Mouse (Mus musculus) midbrain, embryonic 14.5 days (tissue): ENCODE results near the gene Polh. TPM values are rescaled to one million over a fixed set of nuclear protein-coding genes. Genes with fewer than 3 reads are reported as not detected.

Experiments used
- ATAC-seq: fragments of 200-750 bp; cut with Nextera tagmentation; 2 replicates; pipeline ENCODE4 v1.8.0; 2017; ENCODE audit warnings: moderate number of reproducible peaks, moderate library complexity; ENCODE audit not compliant: low FRiP score, low TSS enrichment
- DNase-seq: peaks from one replicate; pipeline ENCODE4 v3.0.0-alpha.2; 2015
- H3K27ac ChIP-seq: fragments of 300-500 bp; sonication (generic); replicated peaks from 2 replicates; pipeline ENCODE4 v1.5.1; 2014; ENCODE audit warnings: mild to moderate bottlenecking, low read depth, low read length, moderate library complexity
- H3K27me3 ChIP-seq: fragments of 300-500 bp; sonication (generic); 2 replicates; pipeline ENCODE4 v1.6.1; 2014; ENCODE audit warnings: low read length, control low read depth, mixed read lengths; ENCODE audit not compliant: control insufficient read depth, insufficient read depth
- H3K36me3 ChIP-seq: fragments of 300-500 bp; sonication (generic); 2 replicates; pipeline ENCODE4 v1.6.1; 2014; ENCODE audit warnings: low read length, control low read depth; ENCODE audit not compliant: control insufficient read depth, insufficient read depth
- H3K4me1 ChIP-seq: fragments of 300-500 bp; sonication (generic); 2 replicates; pipeline ENCODE4 v1.6.1; 2014; ENCODE audit warnings: mild to moderate bottlenecking, antibody characterized with exemption, low read length, control low read depth; ENCODE audit not compliant: control insufficient read depth, insufficient read depth
- H3K4me2 ChIP-seq: fragments of 300-500 bp; sonication (generic); 2 replicates; pipeline ENCODE4 v1.6.1; 2014; ENCODE audit warnings: mild to moderate bottlenecking, low read length, moderate library complexity
- H3K4me3 ChIP-seq: fragments of 300-500 bp; sonication (generic); replicated peaks from 2 replicates; pipeline ENCODE4 v1.5.1; 2014; ENCODE audit warnings: low read depth, low read length
- H3K9ac ChIP-seq: fragments of 300-500 bp; sonication (generic); replicated peaks from 2 replicates; pipeline ENCODE4 v1.6.1; 2014; ENCODE audit warnings: mild to moderate bottlenecking, low read length, moderate library complexity
- H3K9me3 ChIP-seq: fragments of 300-500 bp; sonication (generic); 2 replicates; pipeline ENCODE4 v1.6.1; 2016; ENCODE audit warnings: low read length, control low read depth, mixed read lengths; ENCODE audit not compliant: control insufficient read depth
- WGBS: fragments of 180-500 bp; shearing (Covaris S2); extraction: QIAGEN DNeasy Blood & Tissue Kit; methylation state at CpG from one replicate; pipeline ENCODE4 v1.1.7; 2014; 5-methylcytosine and 5-hydroxymethylcytosine counted together
- polyA plus RNA-seq: library from polyadenylated mRNA; unstranded; fragments of >200 nt; fragmentation: Nextera tagmentation; extraction: Ambion mirVana; gene quantifications from 2 replicates; pipeline ENCODE4 v1.2.1, GENCODE M21; 2014

The Polh gene
- polyA plus RNA-seq, 1 experiment from 2014 or later, result 5.9 TPM

- ATAC-seq (peak; percentile 32; the same call in 1 of the 2 replicates), DNase-seq (no peak)
- peaks cover 38% of the 10 kb centered on the region for H3K36me3 ChIP-seq
- 0% methylated on average over 20 of the region's 20 CpGs for WGBS
- H3K27ac ChIP-seq, result peak overlapping the region; percentile 68
- peak overlapping the region; percentile 96 for H3K4me2 ChIP-seq
- peak overlapping the region; percentile 78 for H3K9ac ChIP-seq
- peak overlapping the region; percentile 91 for H3K4me3 ChIP-seq
- peaks cover 20% of the 10 kb centered on the region for H3K4me1 ChIP-seq
- H3K9me3 ChIP-seq, result no peaks in the 10 kb centered on the region
- no peaks in the 10 kb centered on the region for H3K27me3 ChIP-seq
These were observed 633 bp upstream of the Polh start for GRCm38 (mm10) chr17:46203078-46203477.

GRCm38 (mm10) chr17:46201151-46201550 is 1.3 kb downstream of the Polh start:
- no peak overlapping the region; the same call in 1 of the 2 replicates for H3K9ac ChIP-seq
- H3K4me2 ChIP-seq, result peak overlapping the region; percentile 96
- peaks cover 37% of the 10 kb centered on the region for H3K36me3 ChIP-seq
- ATAC-seq, result no peak
- H3K27me3 ChIP-seq, result no peaks in the 10 kb centered on the region
- peaks cover 20% of the 10 kb centered on the region for H3K4me1 ChIP-seq
- H3K9me3 ChIP-seq, result no peaks in the 10 kb centered on the region
- DNase-seq, result no peak
- WGBS, result 64% methylated on average over 6 of the region's 6 CpGs
- H3K27ac ChIP-seq, result no peak overlapping the region
- no peak overlapping the region for H3K4me3 ChIP-seq

DNA sequence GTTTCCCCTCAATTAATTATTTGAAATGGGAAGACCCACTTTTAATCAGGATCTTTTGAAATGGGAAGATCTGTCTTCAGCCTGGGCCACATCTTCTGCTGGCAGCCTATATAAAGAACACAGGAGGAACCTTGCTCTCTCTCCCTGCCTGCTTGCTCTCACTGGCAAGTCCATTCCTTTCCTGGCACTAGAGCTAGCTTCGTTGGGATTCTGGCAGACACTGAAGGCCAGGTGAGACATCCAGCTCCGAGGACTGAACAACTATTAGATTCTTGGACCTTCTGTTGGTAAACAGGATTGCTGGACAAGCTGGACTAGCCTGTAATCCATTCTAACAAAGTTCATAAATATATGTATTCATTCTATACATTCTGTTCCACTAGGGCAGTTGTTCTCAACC is 13.6 kb downstream of the Polh start:
- Histone ChIP-seq H3K4me1 (no peaks in the 10 kb centered on the region), H3K4me2 (no peak overlapping the region), H3K9me3 (no peaks in the 10 kb centered on the region), H3K27ac (no peak overlapping the region), H3K4me3 (no peak overlapping the region), H3K27me3 (no peaks in the 10 kb centered on the region), H3K9ac (no peak overlapping the region), H3K36me3 (peaks cover 87% of the 10 kb centered on the region)
- no peak for ATAC-seq
- no peak for DNase-seq
- WGBS, result 92% methylated on average over 2 of the region's 2 CpGs

DNA sequence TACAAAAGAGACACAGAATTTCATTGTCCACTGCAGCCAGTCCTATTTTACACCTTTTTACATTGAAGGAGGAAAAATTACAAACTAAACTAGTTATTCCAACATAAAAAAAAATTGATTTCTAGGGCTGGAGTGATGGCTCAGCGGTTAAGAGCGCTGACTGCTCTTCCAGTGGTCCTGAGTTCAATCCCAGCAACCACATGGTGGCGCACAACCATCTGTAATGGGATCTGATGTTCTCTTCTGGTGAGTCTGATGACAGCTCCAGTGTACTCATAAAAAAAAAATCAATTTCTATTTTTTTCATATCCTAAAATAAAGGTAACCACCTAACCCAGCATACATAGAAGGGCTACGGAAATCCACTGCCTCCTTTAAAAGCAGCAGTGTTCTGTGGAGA is 20.2 kb downstream of the Polh start:
- H3K27me3 ChIP-seq, result no peaks in the 10 kb centered on the region
- no peaks in the 10 kb centered on the region for H3K4me1 ChIP-seq
- H3K4me3 ChIP-seq, result no peak overlapping the region
- DNase-seq (no peak), ATAC-seq (no peak)
- WGBS, result 84% methylated on average over 4 of the region's 4 CpGs
- no peak overlapping the region for H3K27ac ChIP-seq
- H3K4me2 ChIP-seq, result no peak overlapping the region
- H3K9ac ChIP-seq, result no peak overlapping the region
- H3K9me3 ChIP-seq, result no peaks in the 10 kb centered on the region
- peaks cover 94% of the 10 kb centered on the region for H3K36me3 ChIP-seq

- no peak overlapping the region for H3K4me2 ChIP-seq
- 73% methylated on average over 3 of the region's 3 CpGs for WGBS
- DNase-seq (peak; percentile 72), ATAC-seq (no peak)
- H3K36me3 ChIP-seq, result peaks cover 75% of the 10 kb centered on the region
- H3K4me1 ChIP-seq, result no peaks in the 10 kb centered on the region
- H3K4me3 ChIP-seq, result no peak overlapping the region
- no peaks in the 10 kb centered on the region for H3K27me3 ChIP-seq
- no peak overlapping the region for H3K27ac ChIP-seq
- no peaks in the 10 kb centered on the region for H3K9me3 ChIP-seq
- no peak overlapping the region for H3K9ac ChIP-seq
These were observed 31.9 kb downstream of the Polh start for GRCm38 (mm10) chr17:46170538-46170937.

DNA sequence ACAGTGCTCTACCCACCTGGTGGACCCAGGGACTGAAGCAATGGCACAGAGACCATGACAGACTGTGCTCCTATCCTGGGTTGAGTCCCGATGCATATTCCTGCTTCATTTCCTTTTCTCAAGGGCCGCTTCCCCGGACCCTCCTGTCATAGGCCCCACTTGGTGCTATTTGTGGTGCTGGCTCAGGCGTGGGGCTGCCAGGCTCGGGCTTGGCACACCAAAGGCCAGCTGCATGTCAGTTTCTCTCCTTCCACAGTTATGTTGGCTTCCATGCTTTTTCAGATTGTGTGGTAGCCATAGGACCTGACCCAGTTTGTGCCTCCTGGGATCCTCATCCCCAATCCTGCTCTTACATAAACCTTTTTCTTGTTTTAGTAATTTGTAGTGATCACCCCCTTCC is 33.7 kb downstream of the Polh start:
- ATAC-seq (0 out of 2 replicates have a peak, but pooled peaks have one; percentile 29), DNase-seq (no peak)
- no peak overlapping the region for H3K4me2 ChIP-seq
- no peak overlapping the region for H3K9ac ChIP-seq
- no peak overlapping the region for H3K4me3 ChIP-seq
- no peaks in the 10 kb centered on the region for H3K27me3 ChIP-seq
- H3K4me1 ChIP-seq, result no peaks in the 10 kb centered on the region
- H3K36me3 ChIP-seq, result peaks cover 89% of the 10 kb centered on the region
- H3K9me3 ChIP-seq, result no peaks in the 10 kb centered on the region
- no peak overlapping the region for H3K27ac ChIP-seq
- 93% methylated on average over 5 of the region's 5 CpGs for WGBS

GRCm38 (mm10) chr17:46168318-46168717 is 34.1 kb downstream of the Polh start:
- 64% methylated on average over 5 of the region's 5 CpGs for WGBS
- Histone ChIP-seq H3K27me3 (no peaks in the 10 kb centered on the region), H3K27ac (no peak overlapping the region), H3K4me2 (no peak overlapping the region), H3K9me3 (no peaks in the 10 kb centered on the region), H3K4me3 (no peak overlapping the region), H3K9ac (no peak overlapping the region), H3K4me1 (no peaks in the 10 kb centered on the region), H3K36me3 (peaks cover 89% of the 10 kb centered on the region)
- DNase-seq (no peak), ATAC-seq (0 out of 2 replicates have a peak, but pooled peaks have one; percentile 19)

DNA sequence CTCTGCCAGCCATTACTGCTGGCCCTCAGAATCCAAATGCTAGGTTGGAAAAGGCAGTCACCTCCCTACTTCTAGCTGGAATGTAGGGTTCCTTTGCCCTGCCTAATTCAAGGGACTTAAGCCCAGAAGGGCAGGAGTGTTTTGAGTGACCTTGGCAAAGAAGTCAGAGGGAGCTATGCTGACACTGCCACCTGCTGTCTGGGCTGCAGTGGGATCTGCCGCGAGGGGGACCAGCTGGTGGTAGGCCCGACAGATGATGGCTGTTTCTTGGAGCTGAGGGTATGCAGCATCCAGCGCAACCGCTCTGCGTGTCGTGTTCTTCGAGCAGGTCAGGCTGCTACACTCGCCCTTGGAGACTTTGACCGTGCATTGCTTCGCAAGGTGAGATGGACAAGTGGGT is 35.4 kb downstream of the Polh start:
- H3K4me1 ChIP-seq, result peaks cover 9% of the 10 kb centered on the region
- H3K27me3 ChIP-seq, result no peaks in the 10 kb centered on the region
- no peaks in the 10 kb centered on the region for H3K9me3 ChIP-seq
- no peak overlapping the region for H3K4me3 ChIP-seq
- ATAC-seq, result no peak
- no peak overlapping the region for H3K9ac ChIP-seq
- peaks cover 76% of the 10 kb centered on the region for H3K36me3 ChIP-seq
- WGBS, result 86% methylated on average over 11 of the region's 11 CpGs
- H3K27ac ChIP-seq, result no peak overlapping the region
- H3K4me2 ChIP-seq, result no peak overlapping the region
- DNase-seq, result no peak

- H3K4me2 ChIP-seq, result no peak overlapping the region
- no peaks in the 10 kb centered on the region for H3K9me3 ChIP-seq
- DNase-seq (no peak), ATAC-seq (no peak)
- peaks cover 71% of the 10 kb centered on the region for H3K36me3 ChIP-seq
- no peak overlapping the region for H3K9ac ChIP-seq
- H3K27me3 ChIP-seq, result no peaks in the 10 kb centered on the region
- H3K4me1 ChIP-seq, result peaks cover 14% of the 10 kb centered on the region
- H3K4me3 ChIP-seq, result no peak overlapping the region
- WGBS, result 90% methylated on average over 5 of the region's 5 CpGs
- no peak overlapping the region for H3K27ac ChIP-seq
These were observed 36.2 kb downstream of the Polh start for GRCm38 (mm10) chr17:46166270-46166669.
